Mouse (Mus musculus) liver, embryonic 13.5 days (tissue): ENCODE data around the gene Grm5. TPM values are rescaled to one million over a fixed set of nuclear protein-coding genes. Genes with fewer than 3 reads are reported as not detected.

ENCODE experiments used
- ATAC-seq: fragments of 200-750 bp; cut with Nextera tagmentation; 2 replicates; pipeline ENCODE4 v1.8.0; 2017; ENCODE audit warnings: low read depth, mild to moderate bottlenecking, moderate number of reproducible peaks, moderate library complexity
- DNase-seq: peaks from one replicate; pipeline ENCODE4 v3.0.0; 2022
- H3K27ac ChIP-seq: fragments of 300-500 bp; sonication (generic); 2 replicates; pipeline ENCODE4 v1.5.1; 2015; ENCODE audit warnings: moderate library complexity, mild to moderate bottlenecking, inconsistent platforms
- H3K27me3 ChIP-seq: fragments of 300-500 bp; sonication (generic); 2 replicates; pipeline ENCODE4 v1.6.1; 2015; ENCODE audit warnings: mild to moderate bottlenecking, inconsistent platforms
- H3K36me3 ChIP-seq: fragments of 300-500 bp; sonication (generic); 2 replicates; pipeline ENCODE4 v1.6.1; 2015; ENCODE audit warnings: mild to moderate bottlenecking, inconsistent platforms
- H3K4me1 ChIP-seq: fragments of 300-500 bp; sonication (generic); replicated peaks from 2 replicates; pipeline ENCODE4 v1.6.1; 2015; ENCODE audit warnings: inconsistent platforms
- H3K4me2 ChIP-seq: fragments of 300-500 bp; sonication (generic); 2 replicates; pipeline ENCODE4 v1.6.1; 2015; ENCODE audit warnings: inconsistent platforms, mild to moderate bottlenecking, moderate library complexity
- H3K4me3 ChIP-seq: fragments of 300-500 bp; sonication (generic); replicated peaks from 2 replicates; pipeline ENCODE4 v1.5.1; 2015; ENCODE audit warnings: mild to moderate bottlenecking, inconsistent platforms
- H3K9ac ChIP-seq: fragments of 300-500 bp; sonication (generic); 2 replicates; pipeline ENCODE4 v1.6.1; 2015; ENCODE audit warnings: mild to moderate bottlenecking, inconsistent platforms
- H3K9me3 ChIP-seq: fragments of 300-500 bp; sonication (generic); replicated peaks from 2 replicates; pipeline ENCODE4 v1.6.1; 2016; ENCODE audit warnings: inconsistent platforms
- WGBS: fragments of 180-500 bp; shearing (Covaris S2); methylation state at CpG from one replicate; pipeline ENCODE4 v1.1.7; 2015; ENCODE audit not compliant: insufficient replicate concordance; 5-methylcytosine and 5-hydroxymethylcytosine counted together
- polyA plus RNA-seq: library from polyadenylated mRNA; unstranded; fragments of >200 nt; fragmentation: Nextera tagmentation; extraction: Ambion mirVana; gene quantifications from 2 replicates; pipeline ENCODE4 v1.2.1, GENCODE M21; 2015

Grm5 gene
- 0.07 TPM in 1 of 2 replicates, not detected in the other for polyA plus RNA-seq

DNA sequence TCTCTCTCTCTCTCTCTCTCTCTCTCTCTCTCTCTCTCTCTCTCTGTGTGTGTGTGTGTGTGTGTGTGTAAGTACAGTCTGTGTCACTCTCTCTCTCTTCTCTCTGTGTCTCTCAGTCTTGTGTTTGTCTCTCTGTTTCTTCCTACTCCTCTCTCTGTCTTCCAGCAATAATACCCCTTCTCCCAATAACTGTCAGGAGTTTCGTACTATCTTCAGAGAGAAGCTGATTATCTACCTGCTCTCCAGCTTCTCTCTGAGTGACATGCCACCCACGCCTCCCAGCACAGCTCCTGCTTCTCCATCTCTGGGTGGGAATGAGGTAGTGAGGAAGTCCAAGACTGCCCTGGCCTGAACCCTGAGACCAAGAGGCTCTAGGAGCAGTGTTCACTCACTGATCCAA is at the start of gene Grm5:
Gene Grm5 (plus strand): TSS at position 301 of the 400 bp plus-strand sequence.
- Histone ChIP-seq H3K9ac (no peak within 1 kb of the TSS), H3K9me3 (no peaks in the 10 kb centered on the region), H3K4me1 (no peaks in the 10 kb centered on the region), H3K27ac (no peak within 1 kb of the TSS), H3K4me2 (no peak within 1 kb of the TSS), H3K36me3 (no peaks in the 10 kb centered on the region), H3K27me3 (0 out of 2 replicates have a peak, but pooled peaks cover 4% of the 10 kb centered on the region), H3K4me3 (no peak within 1 kb of the TSS)
- ATAC-seq (no peak), DNase-seq (no peak)
- WGBS, result 6% methylated on average over 2 of the region's 2 CpGs

- H3K27me3 ChIP-seq, result no peaks in the 10 kb centered on the region
- no peaks in the 10 kb centered on the region for H3K36me3 ChIP-seq
- no peaks in the 10 kb centered on the region for H3K4me1 ChIP-seq
- DNase-seq (no peak), ATAC-seq (no peak)
- no peak overlapping the region for H3K4me3 ChIP-seq
- no peaks in the 10 kb centered on the region for H3K9me3 ChIP-seq
- H3K9ac ChIP-seq, result no peak overlapping the region
- no peak overlapping the region for H3K4me2 ChIP-seq
- no peak overlapping the region for H3K27ac ChIP-seq
These were observed 44.9 kb upstream of the Grm5 start for GRCm38 (mm10) chr7:87539031-87539430.

- Histone ChIP-seq H3K4me3 (no peak overlapping the region), H3K27me3 (no peaks in the 10 kb centered on the region), H3K4me2 (no peak overlapping the region), H3K9ac (no peak overlapping the region), H3K9me3 (no peaks in the 10 kb centered on the region), H3K36me3 (no peaks in the 10 kb centered on the region), H3K27ac (no peak overlapping the region), H3K4me1 (no peaks in the 10 kb centered on the region)
- ATAC-seq, result no peak
- WGBS, result 41% methylated on average over 1 of the region's 1 CpGs
- DNase-seq, result no peak
These were observed 18.7 kb upstream of the Grm5 start for GRCm38 (mm10) chr7:87565300-87565699.

- no peak overlapping the region for H3K4me3 ChIP-seq
- H3K9me3 ChIP-seq, result no peaks in the 10 kb centered on the region
- H3K4me2 ChIP-seq, result no peak overlapping the region
- no peaks in the 10 kb centered on the region for H3K27me3 ChIP-seq
- DNase-seq, result no peak
- no peak overlapping the region for H3K27ac ChIP-seq
- no peaks in the 10 kb centered on the region for H3K4me1 ChIP-seq
- H3K36me3 ChIP-seq, result no peaks in the 10 kb centered on the region
- no peak overlapping the region for H3K9ac ChIP-seq
- no peak for ATAC-seq
These were observed 17.5 kb upstream of the Grm5 start for GRCm38 (mm10) chr7:87566476-87566875.

- 0 out of 2 replicates have a peak, but pooled peaks cover 4% of the 10 kb centered on the region for H3K27me3 ChIP-seq
- H3K4me3 ChIP-seq, result no peak overlapping the region
- 3% methylated on average over 28 of the region's 28 CpGs for WGBS
- H3K4me2 ChIP-seq, result no peak overlapping the region
- no peaks in the 10 kb centered on the region for H3K4me1 ChIP-seq
- no peaks in the 10 kb centered on the region for H3K9me3 ChIP-seq
- no peaks in the 10 kb centered on the region for H3K36me3 ChIP-seq
- DNase-seq, result no peak
- no peak overlapping the region for H3K27ac ChIP-seq
- ATAC-seq, result no peak
- no peak overlapping the region for H3K9ac ChIP-seq
These were observed 323 bp downstream of the Grm5 start for GRCm38 (mm10) chr7:87584281-87584701.

DNA sequence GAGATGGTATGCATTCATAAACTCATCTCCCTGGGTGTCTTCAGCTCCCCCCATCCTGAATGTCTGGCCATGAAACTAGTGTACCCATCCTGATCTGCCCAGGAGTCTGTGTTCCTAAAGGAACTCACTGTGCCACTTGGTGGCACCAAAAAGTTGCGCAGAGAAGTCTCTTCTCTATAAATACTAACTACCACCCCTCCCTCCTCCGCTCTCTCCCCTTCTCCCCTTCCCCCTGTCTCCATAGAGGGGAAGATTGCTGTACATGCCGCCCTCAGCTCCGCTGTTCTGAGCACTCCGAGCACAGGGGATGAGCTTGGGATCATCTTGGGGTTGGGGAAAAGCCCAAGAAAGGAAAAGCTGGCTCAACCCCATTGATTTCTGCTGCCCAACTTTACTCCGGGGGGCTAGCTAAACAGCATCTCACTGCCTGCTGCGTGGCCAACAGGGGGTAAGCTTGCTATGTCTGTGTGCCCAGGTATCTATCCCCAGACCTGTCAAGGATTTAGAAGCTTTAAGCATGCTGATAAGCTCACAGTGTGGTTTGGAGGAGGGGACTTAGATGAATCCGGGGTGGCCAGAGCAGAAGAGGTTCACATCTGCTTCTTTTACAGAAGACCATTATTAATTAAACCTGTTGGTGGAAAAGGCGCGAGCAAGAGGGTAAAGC is 2.4 kb downstream of the Grm5 start:
- Histone ChIP-seq H3K36me3 (no peaks in the 10 kb centered on the region), H3K27ac (no peak overlapping the region), H3K4me2 (no peak overlapping the region), H3K9me3 (no peaks in the 10 kb centered on the region), H3K27me3 (0 out of 2 replicates have a peak, but pooled peaks cover 4% of the 10 kb centered on the region), H3K9ac (no peak overlapping the region), H3K4me1 (no peaks in the 10 kb centered on the region), H3K4me3 (no peak overlapping the region)
- ATAC-seq (no peak), DNase-seq (no peak)
- 20% methylated on average over 10 of the region's 10 CpGs for WGBS

GRCm38 (mm10) chr7:87587976-87588375 is 4.0 kb downstream of the Grm5 start:
- Histone ChIP-seq H3K9me3 (no peaks in the 10 kb centered on the region), H3K36me3 (no peaks in the 10 kb centered on the region), H3K4me2 (no peak overlapping the region), H3K27ac (no peak overlapping the region), H3K4me1 (no peaks in the 10 kb centered on the region), H3K9ac (no peak overlapping the region), H3K27me3 (0 out of 2 replicates have a peak, but pooled peaks cover 4% of the 10 kb centered on the region), H3K4me3 (no peak overlapping the region)
- ATAC-seq (no peak), DNase-seq (no peak)
- WGBS, result 13% methylated on average over 1 of the region's 1 CpGs

GRCm38 (mm10) chr7:87626251-87626650 is 42.3 kb downstream of the Grm5 start:
- no peak for DNase-seq
- no peaks in the 10 kb centered on the region for H3K36me3 ChIP-seq
- H3K9ac ChIP-seq, result no peak overlapping the region
- H3K9me3 ChIP-seq, result no peaks in the 10 kb centered on the region
- H3K27ac ChIP-seq, result no peak overlapping the region
- ATAC-seq, result no peak
- H3K4me1 ChIP-seq, result no peaks in the 10 kb centered on the region
- no peak overlapping the region for H3K4me2 ChIP-seq
- WGBS, result 42% methylated on average over 2 of the region's 2 CpGs
- no peaks in the 10 kb centered on the region for H3K27me3 ChIP-seq
- H3K4me3 ChIP-seq, result no peak overlapping the region

DNA sequence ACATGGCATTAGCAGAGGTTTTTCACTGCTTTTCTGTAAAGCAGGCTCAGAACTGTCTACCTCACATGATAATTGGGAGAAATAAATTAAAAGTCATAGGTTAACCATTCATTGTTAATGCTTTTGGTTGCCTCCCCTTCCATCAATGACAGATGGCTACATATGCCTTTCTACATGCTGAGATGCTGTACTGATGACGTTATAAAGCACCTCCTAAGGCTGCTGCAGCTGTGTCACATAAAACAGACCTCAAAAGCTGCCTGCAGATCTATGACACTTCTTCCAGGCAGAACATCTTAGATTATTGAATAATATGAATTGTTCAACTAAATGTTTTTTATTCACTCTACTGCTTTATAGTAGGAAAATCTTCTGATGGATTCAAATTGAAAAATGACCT is 51.6 kb downstream of the Grm5 start:
- Histone ChIP-seq H3K4me3 (no peak overlapping the region), H3K9ac (no peak overlapping the region), H3K36me3 (no peaks in the 10 kb centered on the region), H3K27me3 (no peaks in the 10 kb centered on the region), H3K27ac (no peak overlapping the region), H3K4me1 (no peaks in the 10 kb centered on the region), H3K9me3 (no peaks in the 10 kb centered on the region), H3K4me2 (no peak overlapping the region)
- WGBS, result 35% methylated on average over 1 of the region's 1 CpGs
- DNase-seq (no peak), ATAC-seq (no peak)

GRCm38 (mm10) chr7:87650610-87651009 is 66.6 kb downstream of the Grm5 start:
- Histone ChIP-seq H3K4me3 (no peak overlapping the region), H3K27me3 (no peaks in the 10 kb centered on the region), H3K9ac (no peak overlapping the region), H3K36me3 (no peaks in the 10 kb centered on the region), H3K4me2 (no peak overlapping the region), H3K27ac (no peak overlapping the region), H3K4me1 (no peaks in the 10 kb centered on the region), H3K9me3 (no peaks in the 10 kb centered on the region)
- ATAC-seq, result no peak
- WGBS, result 69% methylated on average over 3 of the region's 3 CpGs
- no peak for DNase-seq

DNA sequence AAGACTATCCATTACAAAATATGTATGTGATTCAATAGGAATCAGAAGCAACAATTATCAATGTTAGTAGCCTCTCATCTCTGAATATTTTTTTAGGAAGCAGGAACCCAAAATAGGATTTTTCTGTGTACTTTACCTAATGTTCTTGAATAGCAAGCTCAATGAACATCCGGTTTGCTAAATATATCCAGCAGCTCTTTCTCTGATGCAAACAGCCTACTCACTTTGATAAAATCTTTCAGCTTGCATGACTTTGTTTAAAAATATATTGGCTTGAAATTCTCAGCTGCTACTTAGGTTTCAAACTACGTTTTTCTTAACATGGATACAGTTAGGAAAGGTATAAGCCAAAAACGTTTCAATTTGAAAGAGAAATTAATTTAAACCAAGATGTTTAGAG is 77.8 kb downstream of the Grm5 start:
- Histone ChIP-seq H3K4me2 (no peak overlapping the region), H3K27me3 (no peaks in the 10 kb centered on the region), H3K9ac (no peak overlapping the region), H3K36me3 (no peaks in the 10 kb centered on the region), H3K4me1 (no peaks in the 10 kb centered on the region), H3K4me3 (no peak overlapping the region), H3K27ac (no peak overlapping the region), H3K9me3 (no peaks in the 10 kb centered on the region)
- no peak for DNase-seq
- WGBS, result 35% methylated on average over 3 of the region's 3 CpGs
- ATAC-seq, result no peak

DNA sequence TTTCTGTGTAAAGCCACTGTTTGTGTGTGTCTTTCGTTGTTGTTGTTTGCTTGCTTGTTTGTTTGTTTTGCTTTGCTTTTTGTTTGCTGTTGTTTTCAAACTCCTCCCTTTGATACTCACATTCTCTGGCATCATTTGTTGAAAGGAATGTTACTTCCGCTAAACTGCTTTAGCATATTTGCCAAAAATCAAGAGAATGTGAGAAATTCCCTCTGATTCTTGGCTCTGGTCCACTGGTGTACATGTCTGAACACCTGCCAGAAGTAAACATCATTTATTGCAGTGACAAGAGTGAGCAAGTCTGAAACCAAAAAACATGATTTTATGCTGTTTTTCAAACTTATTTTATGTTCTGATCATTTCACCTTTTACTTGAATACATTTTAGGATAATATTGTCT is 80.1 kb downstream of the Grm5 start:
- no peaks in the 10 kb centered on the region for H3K36me3 ChIP-seq
- H3K27ac ChIP-seq, result no peak overlapping the region
- no peak for DNase-seq
- no peak for ATAC-seq
- no peaks in the 10 kb centered on the region for H3K27me3 ChIP-seq
- H3K4me3 ChIP-seq, result no peak overlapping the region
- H3K9ac ChIP-seq, result no peak overlapping the region
- 60% methylated on average over 2 of the region's 2 CpGs for WGBS
- H3K9me3 ChIP-seq, result no peaks in the 10 kb centered on the region
- no peaks in the 10 kb centered on the region for H3K4me1 ChIP-seq
- H3K4me2 ChIP-seq, result no peak overlapping the region
